Mouse (Mus musculus) lung, postnatal 10 days (tissue): Measurements from ENCODE around the gene Cilp2.

Experiments used
- DNase-seq: peaks from one replicate; pipeline ENCODE4 v3.0.0; 2021

The Cilp2 gene

GRCm38 (mm10) chr8:69887289-69888243 lies at the start of gene Cilp2:
Gene Cilp2, minus strand, starts transcription at chr8:69887687.
- peak; percentile 45 for DNase-seq

GRCm38 (mm10) chr8:69936050-69936794 lies 48.7 kb upstream of the Cilp2 start:
- peak; percentile 90 for DNase-seq

- DNase-seq = no peak
Observed at GRCm38 (mm10) chr8:69935431-69935830, 47.9 kb upstream of the Cilp2 start.

- no peak for DNase-seq
Observed at GRCm38 (mm10) chr8:69934582-69934981, 47.1 kb upstream of the Cilp2 start.

GRCm38 (mm10) chr8:69933811-69934210 lies 46.3 kb upstream of the Cilp2 start:
- DNase-seq = no peak

GRCm38 (mm10) chr8:69926901-69927300 lies 39.4 kb upstream of the Cilp2 start:
- DNase-seq = no peak

GRCm38 (mm10) chr8:69923986-69924385 lies 36.5 kb upstream of the Cilp2 start:
- DNase-seq = no peak

- DNase-seq = no peak
Observed at GRCm38 (mm10) chr8:69921141-69921540, 33.7 kb upstream of the Cilp2 start.

- peak; percentile 87 for DNase-seq
Observed at GRCm38 (mm10) chr8:69919876-69920662, 32.6 kb upstream of the Cilp2 start.

GRCm38 (mm10) chr8:69919010-69919409 lies 31.5 kb upstream of the Cilp2 start:
- DNase-seq = peak; percentile 89

GRCm38 (mm10) chr8:69918506-69918905 lies 31.0 kb upstream of the Cilp2 start:
- DNase-seq = no peak

GRCm38 (mm10) chr8:69915748-69916147 lies 28.3 kb upstream of the Cilp2 start:
- DNase-seq = peak; percentile 48

GRCm38 (mm10) chr8:69914526-69914925 lies 27.0 kb upstream of the Cilp2 start:
- no peak for DNase-seq

GRCm38 (mm10) chr8:69912478-69913074 lies 25.1 kb upstream of the Cilp2 start:
- DNase-seq = no peak

GRCm38 (mm10) chr8:69911917-69912316 lies 24.4 kb upstream of the Cilp2 start:
- DNase-seq = no peak

GRCm38 (mm10) chr8:69907106-69907505 lies 19.6 kb upstream of the Cilp2 start:
- DNase-seq = no peak

GRCm38 (mm10) chr8:69906260-69906659 lies 18.8 kb upstream of the Cilp2 start:
- DNase-seq = no peak

GRCm38 (mm10) chr8:69904096-69904495 lies 16.6 kb upstream of the Cilp2 start:
- DNase-seq = no peak

GRCm38 (mm10) chr8:69903063-69903542 lies 15.6 kb upstream of the Cilp2 start:
- peak; percentile 99 for DNase-seq

GRCm38 (mm10) chr8:69902163-69903062 lies 14.9 kb upstream of the Cilp2 start, which contains the start of the genes Tssk6, Ndufa13 and Yjefn3:
Gene Tssk6, plus strand, starts transcription at chr8:69902184.
Gene Ndufa13, minus strand, starts transcription at chr8:69902558.
Gene Yjefn3, minus strand, starts transcription at chr8:69902712.
- peak; percentile 30 for DNase-seq
